Mouse (Mus musculus) Muller cell, postnatal 12 days (primary cell): ENCODE measurements around the gene Lhfpl4.

Experiments used
- DNase-seq: peaks from one replicate; pipeline ENCODE4 v3.0.0-alpha.2; 2015; ENCODE audit errors: inconsistent ontology term

Lhfpl4 gene

GRCm38 (mm10) chr6:113168316-113168975 lies 26.7 kb downstream of the Lhfpl4 start:
- no peak for DNase-seq

GRCm38 (mm10) chr6:113166661-113167251 lies 28.4 kb downstream of the Lhfpl4 start:
- peak; percentile 95 for DNase-seq

DNA sequence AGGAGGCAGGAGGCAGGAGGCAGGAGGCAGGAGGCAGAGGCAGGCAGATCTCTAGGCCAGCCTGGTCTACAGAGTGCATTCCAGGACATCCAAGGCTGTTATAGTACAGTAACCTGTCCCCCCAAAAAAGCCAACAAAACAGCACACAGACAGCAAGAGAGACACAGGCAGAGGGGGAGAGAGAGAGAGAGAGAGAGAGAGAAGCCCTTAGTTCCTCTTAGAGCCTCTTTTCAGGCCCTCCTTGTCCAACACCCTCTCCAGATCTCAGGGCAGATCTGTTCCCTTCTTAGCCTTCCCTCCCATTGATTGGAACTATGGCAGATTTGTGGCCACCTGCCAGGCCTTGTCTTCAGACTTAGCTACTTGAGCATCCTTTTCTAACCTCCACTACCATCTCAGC lies 31.7 kb downstream of the Lhfpl4 start:
- no peak for DNase-seq

- DNase-seq: peak; percentile 42
These were observed 33.2 kb downstream of the Lhfpl4 start for GRCm38 (mm10) chr6:113161982-113162381.

- DNase-seq: no peak
These were observed 35.1 kb downstream of the Lhfpl4 start for GRCm38 (mm10) chr6:113160106-113160505.

GRCm38 (mm10) chr6:113156064-113156463 lies 39.1 kb downstream of the Lhfpl4 start:
- no peak for DNase-seq

DNA sequence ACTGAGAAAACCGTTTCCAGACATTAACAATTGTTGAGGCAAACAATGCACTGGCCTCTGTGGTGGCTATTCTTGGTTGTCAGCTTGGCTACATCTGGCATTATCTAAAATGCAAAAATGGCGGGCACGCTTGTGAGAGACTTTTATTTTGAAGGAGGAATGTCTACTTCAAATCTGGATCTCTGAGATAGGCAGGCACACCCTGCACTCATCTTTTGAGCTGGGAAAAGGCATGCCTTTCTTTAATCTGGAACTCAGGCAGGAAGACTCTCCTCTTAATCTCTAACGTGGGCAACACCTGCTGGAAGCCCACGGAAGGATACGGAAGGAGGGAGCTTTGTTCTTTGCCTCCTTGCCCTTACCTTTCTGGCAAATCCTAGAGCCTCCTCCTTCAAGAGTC lies 40.3 kb downstream of the Lhfpl4 start:
- DNase-seq: no peak

- no peak for DNase-seq
These were observed 41.1 kb downstream of the Lhfpl4 start for GRCm38 (mm10) chr6:113154071-113154470.

GRCm38 (mm10) chr6:113145249-113145648 lies 49.9 kb downstream of the Lhfpl4 start:
- no peak for DNase-seq

DNA sequence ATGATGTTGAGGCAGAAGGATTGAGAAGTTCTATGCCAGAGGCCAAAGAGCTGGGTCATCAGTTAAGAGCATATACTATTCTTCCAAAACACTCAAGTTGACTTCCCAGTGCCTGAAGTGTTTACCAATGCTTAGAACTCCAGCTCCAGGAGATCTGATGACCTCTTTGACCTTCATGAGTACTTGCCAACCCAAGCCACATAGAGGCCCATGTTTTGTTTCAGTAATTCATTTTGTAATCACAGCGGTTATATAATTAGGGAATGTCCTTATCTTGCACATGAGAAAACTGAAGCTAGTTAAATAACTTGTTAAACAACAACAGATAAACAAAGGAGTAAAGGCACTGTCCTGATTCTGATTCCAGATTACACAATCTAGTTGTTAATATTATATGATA lies 50.4 kb downstream of the Lhfpl4 start:
- no peak for DNase-seq

GRCm38 (mm10) chr6:113141389-113142094 lies 53.6 kb downstream of the Lhfpl4 start:
- DNase-seq: no peak

GRCm38 (mm10) chr6:113133360-113133759 lies 61.8 kb downstream of the Lhfpl4 start:
- peak; percentile 27 for DNase-seq

GRCm38 (mm10) chr6:113120806-113121205 lies 74.4 kb downstream of the Lhfpl4 start:
- no peak for DNase-seq
